Mouse (Mus musculus) stomach, embryonic 15.5 days (tissue): Measurements from ENCODE around the gene Nav2. TPM values are rescaled to one million over a fixed set of nuclear protein-coding genes. Genes with fewer than 3 reads are reported as not detected.

Experiments used
- ATAC-seq: fragments of 200-750 bp; cut with Nextera tagmentation; 2 replicates; pipeline ENCODE4 v1.8.0; 2017; ENCODE audit warnings: low read depth, moderate number of reproducible peaks, moderate TSS enrichment; ENCODE audit not compliant: insufficient read depth, low FRiP score
- H3K27ac ChIP-seq: fragments of 300-500 bp; sonication (generic); 2 replicates; pipeline ENCODE4 v1.5.1; 2015; ENCODE audit warnings: mild to moderate bottlenecking, inconsistent platforms
- H3K27me3 ChIP-seq: fragments of 300-500 bp; sonication (generic); replicated peaks from 2 replicates; pipeline ENCODE4 v1.6.1; 2015; ENCODE audit warnings: inconsistent platforms
- H3K36me3 ChIP-seq: fragments of 300-500 bp; sonication (generic); 2 replicates; pipeline ENCODE4 v1.6.1; 2015; ENCODE audit warnings: inconsistent platforms
- H3K4me1 ChIP-seq: fragments of 300-500 bp; sonication (generic); 2 replicates; pipeline ENCODE4 v1.6.1; 2015; ENCODE audit warnings: inconsistent platforms
- H3K4me2 ChIP-seq: fragments of 300-500 bp; sonication (generic); 2 replicates; pipeline ENCODE4 v1.6.1; 2015; ENCODE audit warnings: mild to moderate bottlenecking, inconsistent platforms
- H3K4me3 ChIP-seq: fragments of 300-500 bp; sonication (generic); replicated peaks from 2 replicates; pipeline ENCODE4 v1.5.1; 2015; ENCODE audit warnings: inconsistent platforms
- H3K9ac ChIP-seq: fragments of 300-500 bp; sonication (generic); 2 replicates; pipeline ENCODE4 v1.6.1; 2015; ENCODE audit warnings: inconsistent platforms
- H3K9me3 ChIP-seq: fragments of 300-500 bp; sonication (generic); 2 replicates; pipeline ENCODE4 v1.6.1; 2016; ENCODE audit warnings: inconsistent platforms
- WGBS: fragments of 180-500 bp; shearing (Covaris S2); methylation state at CpG from one replicate; pipeline ENCODE4 v1.1.7; 2015; 5-methylcytosine and 5-hydroxymethylcytosine counted together
- polyA plus RNA-seq: library from polyadenylated mRNA; unstranded; fragments of >200 nt; fragmentation: Nextera tagmentation; extraction: Ambion mirVana; gene quantifications from 2 replicates; pipeline ENCODE4 v1.2.1, GENCODE M21; 2015

Nav2 gene
- polyA plus RNA-seq, 1 experiment from 2014 or later = 20.4 TPM

DNA sequence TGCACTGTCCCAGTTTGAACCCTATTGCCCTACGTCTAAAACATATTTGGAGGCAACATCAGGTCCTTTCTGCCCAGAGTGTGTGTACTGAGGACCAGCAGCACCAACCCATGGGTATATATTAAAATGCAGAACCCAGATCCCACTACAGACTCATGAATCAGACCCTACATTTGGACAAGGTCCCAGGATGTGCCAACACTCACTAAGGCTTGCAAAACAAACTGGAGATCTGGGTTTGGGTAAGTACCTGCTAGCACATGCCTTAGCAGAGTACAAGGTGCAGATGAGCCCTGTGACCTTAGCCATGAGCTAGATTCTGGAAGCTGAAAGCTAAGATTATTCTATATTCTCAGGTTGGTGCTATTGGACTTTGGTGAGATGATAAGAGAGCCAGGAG lies 192.8 kb downstream of the Nav2 start:
- H3K4me3 ChIP-seq = no peak overlapping the region
- no peaks in the 10 kb centered on the region for H3K4me1 ChIP-seq
- no peaks in the 10 kb centered on the region for H3K27me3 ChIP-seq
- H3K9me3 ChIP-seq = no peaks in the 10 kb centered on the region
- no peak for ATAC-seq
- no peak overlapping the region for H3K9ac ChIP-seq
- H3K27ac ChIP-seq = no peak overlapping the region
- H3K4me2 ChIP-seq = no peak overlapping the region
- H3K36me3 ChIP-seq = no peaks in the 10 kb centered on the region
- 85% methylated on average over 1 of the region's 1 CpGs for WGBS

- no peaks in the 10 kb centered on the region for H3K36me3 ChIP-seq
- H3K4me1 ChIP-seq = no peaks in the 10 kb centered on the region
- no peak overlapping the region for H3K9ac ChIP-seq
- no peak overlapping the region for H3K4me2 ChIP-seq
- no peak for ATAC-seq
- 79% methylated on average over 3 of the region's 3 CpGs for WGBS
- H3K27ac ChIP-seq = no peak overlapping the region
- no peaks in the 10 kb centered on the region for H3K27me3 ChIP-seq
- no peak overlapping the region for H3K4me3 ChIP-seq
- no peaks in the 10 kb centered on the region for H3K9me3 ChIP-seq
These were observed 193.7 kb downstream of the Nav2 start for GRCm38 (mm10) chr7:49102223-49102622.

- no peaks in the 10 kb centered on the region for H3K27me3 ChIP-seq
- no peak overlapping the region for H3K4me3 ChIP-seq
- H3K4me1 ChIP-seq = no peaks in the 10 kb centered on the region
- H3K9me3 ChIP-seq = no peaks in the 10 kb centered on the region
- 80% methylated on average over 8 of the region's 8 CpGs for WGBS
- no peak overlapping the region for H3K4me2 ChIP-seq
- no peak overlapping the region for H3K27ac ChIP-seq
- peak; percentile 84 for ATAC-seq
- no peak overlapping the region for H3K9ac ChIP-seq
- no peaks in the 10 kb centered on the region for H3K36me3 ChIP-seq
These were observed 195.9 kb downstream of the Nav2 start for GRCm38 (mm10) chr7:49104376-49104775.

GRCm38 (mm10) chr7:49104793-49105192 lies 196.3 kb downstream of the Nav2 start:
- H3K4me1 ChIP-seq = no peaks in the 10 kb centered on the region
- H3K27me3 ChIP-seq = no peaks in the 10 kb centered on the region
- 85% methylated on average over 1 of the region's 1 CpGs for WGBS
- H3K4me2 ChIP-seq = no peak overlapping the region
- H3K27ac ChIP-seq = no peak overlapping the region
- no peak overlapping the region for H3K4me3 ChIP-seq
- no peak for ATAC-seq
- H3K36me3 ChIP-seq = no peaks in the 10 kb centered on the region
- no peak overlapping the region for H3K9ac ChIP-seq
- H3K9me3 ChIP-seq = no peaks in the 10 kb centered on the region

- WGBS = 79% methylated on average over 2 of the region's 2 CpGs
- ATAC-seq = no peak
- no peak overlapping the region for H3K27ac ChIP-seq
These were observed 197.0 kb downstream of the Nav2 start for GRCm38 (mm10) chr7:49105501-49105900.

GRCm38 (mm10) chr7:49108076-49108475 lies 199.6 kb downstream of the Nav2 start:
- H3K4me1 ChIP-seq = no peaks in the 10 kb centered on the region
- H3K9me3 ChIP-seq = no peaks in the 10 kb centered on the region
- H3K36me3 ChIP-seq = no peaks in the 10 kb centered on the region
- WGBS = 86% methylated on average over 5 of the region's 5 CpGs
- no peak overlapping the region for H3K4me2 ChIP-seq
- no peak overlapping the region for H3K27ac ChIP-seq
- H3K9ac ChIP-seq = no peak overlapping the region
- ATAC-seq = no peak
- no peak overlapping the region for H3K4me3 ChIP-seq
- no peaks in the 10 kb centered on the region for H3K27me3 ChIP-seq

More at GRCm38 (mm10) chr7:49105501-49105900, 197.0 kb downstream of the Nav2 start:
- Histone ChIP-seq H3K4me3 (no peak overlapping the region), H3K27me3 (no peaks in the 10 kb centered on the region), H3K9ac (no peak overlapping the region), H3K9me3 (no peaks in the 10 kb centered on the region), H3K4me2 (no peak overlapping the region), H3K4me1 (no peaks in the 10 kb centered on the region), H3K36me3 (no peaks in the 10 kb centered on the region)

- ATAC-seq = no peak
- H3K27ac ChIP-seq = no peak overlapping the region
These were observed 210.5 kb downstream of the Nav2 start for GRCm38 (mm10) chr7:49119016-49119415.

DNA sequence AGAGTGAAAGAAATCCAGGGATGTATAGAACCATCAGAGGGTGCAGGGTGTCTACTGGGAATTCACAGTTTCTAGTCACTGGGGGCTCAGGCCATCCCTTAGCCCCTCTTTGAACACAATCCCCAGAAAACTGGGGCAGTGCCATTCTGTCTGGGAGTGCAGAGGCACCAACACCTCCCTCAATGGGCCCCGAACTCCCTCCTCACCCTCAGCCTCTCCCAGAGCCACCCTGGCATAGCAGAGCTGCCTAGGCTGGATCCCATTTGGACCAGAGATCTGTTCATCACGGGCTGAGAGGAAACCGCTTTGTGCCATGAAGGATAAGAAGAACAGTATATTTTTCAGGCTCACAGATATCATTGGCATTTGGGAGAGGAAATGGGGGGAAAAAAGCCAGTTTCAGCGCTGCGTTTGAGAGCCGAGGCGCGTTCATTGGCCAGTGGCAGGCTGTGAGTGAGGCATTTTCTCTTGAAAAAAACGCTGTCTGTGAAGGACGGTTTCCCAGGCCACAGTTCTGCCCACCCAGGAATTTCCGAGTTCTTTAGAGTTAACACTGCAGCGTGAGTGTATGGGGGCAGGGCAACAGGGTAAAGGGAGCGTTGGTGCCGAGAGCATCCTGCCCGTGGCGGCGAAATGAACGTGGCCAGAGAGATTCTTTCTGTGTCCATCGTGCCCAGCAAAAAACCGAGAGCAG lies 211.4 kb downstream of the Nav2 start:
- Histone ChIP-seq H3K27me3 (peaks cover 4% of the 10 kb centered on the region; the same call in 1 of the 2 replicates), H3K9me3 (no peaks in the 10 kb centered on the region), H3K4me3 (no peak overlapping the region), H3K4me2 (peak overlapping the region; percentile 38), H3K9ac (no peak overlapping the region), H3K4me1 (peaks cover 5% of the 10 kb centered on the region; the same call in 1 of the 2 replicates), H3K36me3 (no peaks in the 10 kb centered on the region), H3K27ac (no peak overlapping the region)
- WGBS = 35% methylated on average over 20 of the region's 20 CpGs
- ATAC-seq = no peak

More at GRCm38 (mm10) chr7:49119016-49119415, 210.5 kb downstream of the Nav2 start:
- no peak overlapping the region for H3K9ac ChIP-seq
- H3K4me3 ChIP-seq = no peak overlapping the region
- peaks cover 4% of the 10 kb centered on the region; the same call in 1 of the 2 replicates for H3K27me3 ChIP-seq
- H3K36me3 ChIP-seq = no peaks in the 10 kb centered on the region
- no peak overlapping the region for H3K4me2 ChIP-seq
- peaks cover 5% of the 10 kb centered on the region; the same call in 1 of the 2 replicates for H3K4me1 ChIP-seq
- 60% methylated on average over 8 of the region's 8 CpGs for WGBS
- no peaks in the 10 kb centered on the region for H3K9me3 ChIP-seq

DNA sequence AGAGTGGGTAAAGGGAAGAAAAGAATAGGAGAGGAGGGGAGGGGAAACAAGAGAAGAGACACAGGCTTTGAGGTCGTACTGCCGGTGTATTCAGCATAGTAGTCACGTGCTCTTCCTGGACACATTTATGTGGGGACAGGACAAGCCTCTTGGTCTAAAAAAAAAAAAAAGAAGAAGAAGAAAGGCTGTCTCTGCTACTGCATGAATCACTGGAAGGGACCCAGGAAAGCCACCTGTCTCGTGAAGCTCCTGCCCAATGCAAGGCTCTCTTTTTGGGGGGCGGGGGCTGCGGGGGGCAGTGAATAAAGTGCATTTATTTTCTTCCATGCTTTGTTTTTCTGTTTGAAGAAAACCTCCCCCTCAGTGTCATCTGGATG lies 212.0 kb downstream of the Nav2 start:
- no peaks in the 10 kb centered on the region for H3K9me3 ChIP-seq
- H3K27ac ChIP-seq = no peak overlapping the region
- ATAC-seq = no peak
- H3K27me3 ChIP-seq = peaks cover 4% of the 10 kb centered on the region; the same call in 1 of the 2 replicates
- peak overlapping the region; percentile 38 for H3K4me2 ChIP-seq
- H3K4me3 ChIP-seq = no peak overlapping the region
- 52% methylated on average over 6 of the region's 6 CpGs for WGBS
- no peak overlapping the region for H3K9ac ChIP-seq
- peaks cover 5% of the 10 kb centered on the region; the same call in 1 of the 2 replicates for H3K4me1 ChIP-seq
- no peaks in the 10 kb centered on the region for H3K36me3 ChIP-seq

GRCm38 (mm10) chr7:49120935-49121691 lies 212.6 kb downstream of the Nav2 start:
- WGBS = 41% methylated on average over 20 of the region's 20 CpGs
- Histone ChIP-seq H3K9ac (no peak overlapping the region), H3K9me3 (no peaks in the 10 kb centered on the region), H3K27ac (no peak overlapping the region), H3K36me3 (no peaks in the 10 kb centered on the region), H3K27me3 (peaks cover 4% of the 10 kb centered on the region; the same call in 1 of the 2 replicates), H3K4me3 (no peak overlapping the region), H3K4me2 (no peak overlapping the region), H3K4me1 (peaks cover 5% of the 10 kb centered on the region; the same call in 1 of the 2 replicates)
- ATAC-seq = peak; percentile 63; the same call in 1 of the 2 replicates

DNA sequence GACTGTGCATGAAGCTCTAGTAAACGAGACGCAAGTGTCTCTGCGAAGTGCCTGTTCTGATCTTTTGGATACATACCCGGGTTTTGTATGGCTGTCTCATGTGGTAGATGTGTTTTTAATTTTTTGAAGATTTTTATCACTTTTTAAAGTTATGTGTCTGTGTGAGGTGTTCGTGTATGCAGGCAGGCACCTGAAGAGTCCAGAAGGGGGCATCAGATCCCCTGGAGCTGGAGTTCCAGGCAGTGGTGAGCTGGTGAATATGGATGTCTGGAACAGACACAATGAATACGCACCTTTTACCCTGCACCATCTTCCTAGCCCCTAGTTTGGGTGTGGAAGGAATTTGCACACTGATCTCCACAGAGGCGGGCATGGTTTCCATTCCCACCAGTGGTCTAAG lies 214.0 kb downstream of the Nav2 start:
- Histone ChIP-seq H3K9ac (no peak overlapping the region), H3K9me3 (no peaks in the 10 kb centered on the region), H3K27me3 (peaks cover 4% of the 10 kb centered on the region; the same call in 1 of the 2 replicates), H3K4me1 (peaks cover 5% of the 10 kb centered on the region; the same call in 1 of the 2 replicates), H3K36me3 (no peaks in the 10 kb centered on the region), H3K27ac (no peak overlapping the region), H3K4me2 (no peak overlapping the region), H3K4me3 (no peak overlapping the region)
- WGBS = 64% methylated on average over 7 of the region's 7 CpGs
- no peak for ATAC-seq

DNA sequence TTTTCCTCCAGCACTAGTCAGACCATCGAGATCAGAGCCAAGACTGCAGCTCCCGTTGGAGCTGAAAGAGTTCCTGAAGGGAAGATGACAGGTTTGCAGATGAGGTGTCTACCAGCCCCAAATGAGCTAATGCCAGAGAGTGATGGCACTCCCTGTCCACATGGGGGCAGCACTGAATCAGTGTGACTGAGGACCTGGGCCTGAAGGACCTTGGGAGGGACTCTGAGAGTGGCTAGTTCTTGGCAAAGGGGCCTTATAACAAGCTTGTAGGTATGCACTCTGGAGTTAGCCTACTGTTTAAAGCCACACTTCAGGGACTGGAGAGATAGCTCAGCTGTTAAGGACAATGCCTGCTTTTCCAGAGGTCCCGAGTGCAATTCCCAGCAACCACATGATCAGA lies 217.0 kb downstream of the Nav2 start:
- 29% methylated on average over 3 of the region's 3 CpGs for WGBS
- Histone ChIP-seq H3K4me1 (peaks cover 5% of the 10 kb centered on the region; the same call in 1 of the 2 replicates), H3K36me3 (no peaks in the 10 kb centered on the region), H3K4me3 (no peak overlapping the region), H3K27me3 (peaks cover 4% of the 10 kb centered on the region; the same call in 1 of the 2 replicates), H3K9me3 (no peaks in the 10 kb centered on the region), H3K27ac (no peak overlapping the region), H3K9ac (no peak overlapping the region), H3K4me2 (no peak overlapping the region)
- no peak for ATAC-seq
